Mouse (Mus musculus): ENCODE measurements around the gene Trp53inp2. TPM values are rescaled to one million over a fixed set of nuclear protein-coding genes. Genes with fewer than 3 reads are reported as not detected.

Trp53inp2 gene
- 100 to 1,000 TPM; 574 to 575 TPM for total RNA-seq (2021)

DNA sequence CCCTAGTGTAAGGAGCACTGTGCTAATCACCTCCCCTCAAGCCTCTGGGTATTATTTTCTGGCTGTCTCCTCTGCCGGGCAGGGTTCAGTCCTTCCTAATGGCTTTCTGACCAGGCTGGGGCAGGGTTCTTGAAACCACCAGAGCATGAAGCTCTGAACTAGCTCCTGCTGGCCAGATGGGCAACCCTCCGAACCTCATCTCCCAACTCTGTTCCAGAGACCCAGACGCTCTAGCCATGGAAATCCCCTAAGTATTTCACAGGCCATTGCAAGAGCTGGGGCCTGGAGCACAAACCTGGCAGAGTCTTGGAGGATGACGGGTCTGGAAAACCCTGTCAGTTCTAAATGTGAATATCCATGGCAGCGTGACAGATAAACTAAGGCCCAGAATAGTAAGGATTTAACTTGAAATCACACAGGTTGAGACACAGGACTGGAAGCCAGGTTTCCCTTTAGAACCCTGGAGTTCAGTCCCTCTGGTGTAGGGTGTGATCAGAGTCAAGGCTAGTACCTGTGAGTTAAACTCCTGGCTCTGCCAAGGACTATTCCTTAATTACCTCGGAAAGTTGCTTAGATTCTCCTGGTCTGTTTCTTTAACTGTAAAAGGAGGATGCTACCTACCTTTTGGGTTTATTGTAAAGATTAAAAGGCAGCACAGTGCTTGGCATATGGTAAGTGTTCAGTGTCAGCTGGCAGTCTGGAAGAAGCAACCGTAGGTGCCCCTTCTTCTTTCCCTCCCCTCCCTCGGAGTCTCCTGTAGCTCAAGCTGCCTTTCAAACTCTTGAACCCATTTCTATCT is at the start of gene Trp53inp2:
TSS of gene Trp53inp2 (plus strand) at position 799 of the 799 bp plus-strand sequence.
- peak in 1 of 2 experiments; percentile 18 for DNase-seq
- intact Hi-C loops (cut with DNase I): loop anchor here (1.0 to 10.0 kb wide), 3 partner anchors 23 to 296 kb away; partner anchors contain the start of genes Map1lc3a and Pigu

DNA sequence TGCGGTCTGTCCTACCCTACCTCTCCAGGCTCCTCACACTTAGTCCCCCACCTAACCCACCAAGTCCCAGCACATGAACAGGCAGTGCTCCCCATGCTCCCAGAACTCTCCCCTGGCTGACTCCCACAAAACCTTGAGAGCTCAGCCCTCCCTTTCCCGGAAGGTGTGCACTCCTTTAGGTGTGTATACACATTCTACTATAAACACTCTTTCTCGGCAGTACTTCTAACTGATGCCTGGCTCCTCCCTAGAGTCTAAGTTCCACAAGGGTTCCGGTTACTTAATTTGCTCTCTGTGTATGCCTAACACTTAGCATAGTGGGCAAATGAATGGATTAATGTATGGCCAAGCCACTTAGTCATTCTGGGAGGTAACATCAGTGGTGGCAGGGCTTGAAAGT is 49.5 kb upstream of the Trp53inp2 start:
- intact Hi-C loops (cut with DNase I): no loop called here

DNA sequence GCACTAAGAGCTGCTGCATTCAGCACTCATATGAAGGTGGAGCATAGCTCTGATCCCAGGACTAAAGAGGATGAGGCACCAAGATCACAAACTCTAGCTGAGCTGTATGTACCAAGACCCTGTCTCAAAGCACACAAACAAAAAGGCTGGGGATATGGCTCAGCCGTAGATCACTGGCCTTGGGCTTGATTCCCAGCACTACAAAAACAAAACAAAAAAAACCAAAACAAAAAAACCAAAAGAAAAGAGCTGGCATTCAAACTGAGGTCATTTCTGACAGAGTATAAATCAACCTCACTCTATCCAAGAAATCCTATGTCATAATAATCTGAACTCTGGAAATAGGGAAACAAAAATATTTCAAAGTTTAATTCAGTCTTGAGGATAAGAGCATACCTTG is 47.4 kb upstream of the Trp53inp2 start:
- DNase-seq: no peak
- intact Hi-C loops (cut with DNase I): no loop called here

More for the DNA sequence above, 49.5 kb upstream of the Trp53inp2 start:
- no peak for DNase-seq

DNA sequence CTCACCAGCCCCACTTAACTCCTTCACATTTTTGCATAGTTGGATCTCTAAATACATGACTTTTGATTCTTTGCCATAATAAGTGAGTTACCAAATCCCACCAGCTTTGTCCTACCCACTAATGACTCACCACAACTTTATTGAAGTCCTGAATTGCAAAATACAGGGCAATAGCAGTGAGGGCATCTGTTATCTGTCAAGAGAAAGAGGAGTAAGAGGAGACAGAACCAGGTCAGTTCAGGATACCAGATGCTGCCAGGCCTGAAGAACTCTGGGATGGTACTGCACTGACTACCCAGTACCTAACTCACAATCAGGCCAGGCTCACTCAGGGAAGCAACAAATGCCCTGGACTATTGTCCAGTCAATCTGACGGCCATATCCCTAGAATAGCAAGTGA is 45.6 kb upstream of the Trp53inp2 start:
- no peak for DNase-seq
- intact Hi-C loops (cut with DNase I): no loop called here

DNA sequence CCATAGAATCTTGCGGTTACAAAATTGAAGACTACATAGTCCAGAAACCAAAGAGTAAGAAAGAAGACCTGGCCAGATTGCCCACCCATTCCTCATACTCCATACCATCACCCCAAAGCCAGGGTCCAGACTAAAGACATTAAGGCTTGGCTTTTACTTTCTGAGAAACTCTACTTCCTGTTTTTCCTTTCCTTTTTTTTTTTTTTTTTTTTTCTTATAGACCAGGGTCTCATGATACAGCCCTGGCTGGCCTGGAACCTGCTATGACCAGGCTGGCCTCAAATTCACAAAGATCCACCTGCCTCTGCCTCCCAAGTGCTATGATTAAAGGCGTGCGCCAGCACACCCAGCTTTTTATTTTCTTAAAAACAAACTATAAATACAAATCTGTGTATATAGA is 44.6 kb upstream of the Trp53inp2 start:
- intact Hi-C loops (cut with DNase I): no loop called here
- DNase-seq: no peak

DNA sequence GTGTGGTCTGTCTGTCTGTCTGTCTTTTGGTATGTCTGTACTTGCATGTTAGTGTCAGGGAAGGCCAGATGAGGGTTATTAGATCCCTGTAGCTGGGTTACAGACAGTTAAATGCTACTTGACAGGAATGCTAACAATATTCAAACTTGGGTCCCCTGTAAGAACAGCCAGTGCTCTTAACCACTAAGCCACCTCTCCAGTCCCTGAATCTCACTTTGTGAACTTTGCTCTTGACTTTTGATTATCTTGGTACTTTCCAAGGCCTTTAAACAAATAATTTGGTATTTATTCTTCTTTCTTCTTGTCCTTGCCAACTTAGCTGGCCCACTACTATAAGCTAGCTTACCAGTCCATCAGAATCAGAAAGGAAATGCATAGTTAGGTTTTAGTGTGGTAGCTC is 40.7 kb upstream of the Trp53inp2 start:
- no peak for DNase-seq
- intact Hi-C loops (cut with DNase I): no loop called here

DNA sequence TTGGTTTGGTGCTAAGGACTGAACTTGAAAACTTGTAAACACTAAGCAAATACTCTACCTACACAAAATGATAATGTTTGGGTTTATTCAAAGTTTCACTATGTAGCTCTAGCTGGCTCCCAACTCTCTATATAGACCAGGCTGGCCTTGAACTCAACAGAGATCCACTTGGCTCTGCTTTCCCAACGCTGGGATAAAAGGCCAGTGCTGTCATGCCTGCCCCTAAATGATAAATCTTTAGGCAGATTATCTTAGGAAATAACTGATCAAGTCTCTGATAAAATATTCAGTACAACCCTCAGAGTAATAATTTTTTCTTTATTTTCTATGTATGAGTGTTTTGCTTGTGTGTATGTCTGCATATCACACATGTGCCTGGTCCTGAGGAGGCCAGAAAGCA is 34.2 kb upstream of the Trp53inp2 start:
- intact Hi-C loops (cut with DNase I): no loop called here
- no peak for DNase-seq

DNA sequence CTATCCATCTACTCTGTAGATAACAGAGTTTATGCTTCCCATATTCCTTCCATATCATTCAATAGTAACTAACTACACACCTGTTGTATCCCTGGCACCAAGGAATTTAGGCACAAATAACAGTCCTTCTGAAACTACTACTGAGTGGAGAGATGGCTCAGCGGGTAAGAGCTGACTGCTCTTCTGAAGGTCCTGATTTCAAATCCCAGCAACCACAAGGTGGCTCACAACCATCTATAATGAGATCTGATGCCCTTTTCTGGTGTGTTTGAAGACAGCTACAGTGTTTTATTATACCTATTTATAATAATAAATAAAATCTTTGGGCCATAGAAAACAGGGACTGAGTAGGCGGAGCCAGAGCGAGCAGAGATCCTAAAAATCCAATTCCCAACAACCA is 26.5 kb upstream of the Trp53inp2 start:
- DNase-seq: no peak
- intact Hi-C loops (cut with DNase I): no loop called here

DNA sequence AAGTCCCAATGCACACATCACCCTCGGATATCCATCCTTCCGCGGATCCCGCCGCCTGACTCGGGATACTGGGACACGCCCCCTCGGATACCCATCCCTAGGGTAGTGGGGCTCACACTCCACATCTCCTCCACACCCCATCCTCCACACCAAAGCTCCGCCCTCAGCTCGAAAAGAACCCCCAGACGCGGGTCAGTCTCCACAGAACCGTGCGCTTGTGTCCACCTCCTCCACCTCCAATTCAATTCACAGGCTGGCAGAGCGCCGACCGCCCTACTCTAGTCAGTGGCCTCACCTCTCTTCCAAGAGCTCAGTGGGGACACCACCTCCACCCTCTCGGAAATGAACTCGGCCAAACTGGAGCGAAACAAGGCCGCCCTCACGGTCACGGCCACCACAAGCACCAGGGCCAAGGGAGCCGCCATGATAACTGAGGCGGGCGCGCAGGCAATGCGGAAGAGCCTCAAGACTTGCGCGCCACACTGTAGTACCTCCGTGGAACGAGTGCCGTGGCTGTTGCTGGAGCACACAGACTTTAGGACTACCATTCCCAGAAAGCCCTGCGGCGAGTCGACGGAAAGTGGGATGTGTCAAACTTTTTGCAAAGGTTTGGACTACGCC is 23.8 kb upstream of the Trp53inp2 start, which contains the start of gene Pigu:
TSS of gene Pigu (minus strand) at position 460 of the 621 bp plus-strand sequence.
- DNase-seq: peak; percentile 95 to 96
- intact Hi-C loops (cut with DNase I): loop anchor here (1.0 kb wide), 1 partner anchor 24 kb away; the partner anchor contains the start of gene Trp53inp2

DNA sequence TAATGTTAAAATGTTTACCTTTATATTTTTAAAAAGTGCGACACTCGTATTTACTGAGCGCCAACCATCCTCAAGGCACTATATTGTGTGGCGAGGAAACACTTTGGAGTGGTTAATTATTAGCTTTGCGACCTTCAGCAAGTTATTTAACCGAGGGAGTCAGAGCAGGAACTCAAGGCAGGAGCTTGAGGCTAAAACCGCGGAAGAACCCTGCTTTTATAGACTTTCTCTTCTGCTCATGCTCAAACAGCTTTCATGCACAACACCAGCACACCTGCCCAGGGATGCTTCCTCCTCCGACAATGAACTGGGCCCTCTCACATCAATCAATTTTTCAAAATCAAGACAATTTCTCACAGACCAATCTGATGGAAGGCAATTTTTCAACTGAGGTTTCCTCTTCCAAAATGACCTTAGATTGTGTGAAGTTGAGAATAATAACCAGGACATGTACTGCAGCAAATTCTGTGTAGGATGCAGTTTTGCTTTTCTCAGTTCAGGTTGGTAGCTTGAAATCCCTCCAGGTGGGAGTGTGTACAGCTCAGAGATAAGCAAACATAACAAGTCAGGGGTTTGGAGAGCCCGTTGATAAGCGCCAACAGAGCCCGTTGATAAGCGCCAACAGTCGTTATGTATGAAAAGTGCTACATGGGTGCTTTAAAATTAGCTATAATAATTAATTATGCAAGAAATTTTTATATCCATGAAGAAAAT is 23.0 kb upstream of the Trp53inp2 start:
- intact Hi-C loops (cut with DNase I): loop anchor here (1.0 kb wide), 1 partner anchor 23 kb away; the partner anchor contains the start of gene Trp53inp2
- DNase-seq: peak in 1 of 2 experiments; percentile 28

DNA sequence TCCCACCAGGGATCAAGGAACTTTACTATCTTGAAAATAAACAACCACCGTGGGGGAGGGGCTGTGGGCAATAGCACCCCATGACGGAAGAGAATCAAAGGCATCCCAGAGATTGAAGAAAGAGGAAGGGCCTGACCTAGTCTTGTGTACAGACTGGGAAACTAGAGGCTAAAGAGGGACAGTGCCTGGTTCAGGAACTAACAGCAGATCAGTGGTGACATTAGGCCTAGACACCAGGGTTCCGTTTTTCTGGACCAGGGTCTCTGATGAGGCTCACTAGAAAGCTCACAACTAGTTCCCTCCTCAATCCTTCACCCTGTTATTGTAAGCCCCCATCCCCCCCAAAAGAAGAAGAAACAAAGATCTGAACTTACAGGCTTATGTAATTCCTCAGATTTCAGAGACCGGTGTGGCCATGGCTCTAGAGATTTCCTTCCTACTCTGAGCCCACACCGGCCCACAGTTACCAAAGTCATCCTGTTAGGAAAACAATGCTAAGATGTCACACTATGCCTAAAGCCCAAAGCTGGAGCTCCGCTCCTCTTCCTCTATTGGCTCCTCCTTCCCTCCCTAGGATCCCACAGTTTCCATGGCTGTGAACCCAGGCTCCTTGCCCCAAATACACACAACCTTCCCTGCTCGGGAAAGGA is 13.1 kb upstream of the Trp53inp2 start:
- DNase-seq: no peak
- intact Hi-C loops (cut with DNase I): no loop called here

DNA sequence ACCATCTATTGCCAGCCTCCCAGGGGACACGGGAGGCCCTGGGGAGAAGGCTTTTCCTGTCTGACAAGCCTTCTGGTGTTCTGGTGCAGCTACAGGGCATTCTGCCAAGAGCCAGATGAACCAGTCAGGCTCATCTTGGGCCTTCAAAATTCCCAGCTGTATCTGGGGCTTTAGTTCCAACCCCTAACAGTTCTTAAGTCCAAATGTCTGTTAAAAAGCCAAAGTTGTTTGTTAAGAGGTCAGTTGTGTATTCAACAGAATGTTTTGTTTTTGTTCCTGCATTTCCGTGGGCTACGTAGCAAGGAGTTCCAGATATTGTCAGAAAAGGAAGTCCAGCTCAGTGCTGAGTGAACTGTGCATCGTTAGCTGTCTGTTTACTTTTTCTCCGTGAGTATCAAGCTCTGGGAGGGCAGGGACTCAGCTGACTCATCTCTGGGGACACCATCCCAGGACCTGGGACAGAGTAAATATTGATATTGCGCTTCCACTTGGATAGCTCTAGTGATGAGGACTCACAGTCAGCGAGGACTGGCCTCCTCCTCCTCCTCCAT is 11.5 kb upstream of the Trp53inp2 start:
- peak; percentile 73 to 80 for DNase-seq
- intact Hi-C loops (cut with DNase I): no loop called here

DNA sequence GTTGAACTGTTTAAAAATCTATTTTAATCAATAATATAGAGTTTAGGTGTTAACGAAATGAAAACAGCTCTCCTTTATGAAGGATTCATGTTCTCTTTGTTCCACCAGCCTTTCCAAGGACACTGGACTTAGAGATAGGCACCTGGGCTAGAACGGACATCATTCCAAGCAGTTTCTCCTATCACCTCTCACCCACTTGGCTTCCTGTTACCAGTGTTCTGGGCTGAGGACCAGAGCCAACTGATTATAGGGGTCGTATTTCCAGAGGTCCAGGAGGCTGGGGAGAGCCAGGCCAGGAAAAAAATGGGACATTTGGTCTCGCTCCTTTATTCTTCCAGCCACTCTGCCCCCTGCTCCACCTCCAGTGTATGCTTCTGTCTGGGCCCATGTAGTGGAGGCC is 8.4 kb upstream of the Trp53inp2 start:
- DNase-seq: peak; percentile 66 to 76
- intact Hi-C loops (cut with DNase I): no loop called here

DNA sequence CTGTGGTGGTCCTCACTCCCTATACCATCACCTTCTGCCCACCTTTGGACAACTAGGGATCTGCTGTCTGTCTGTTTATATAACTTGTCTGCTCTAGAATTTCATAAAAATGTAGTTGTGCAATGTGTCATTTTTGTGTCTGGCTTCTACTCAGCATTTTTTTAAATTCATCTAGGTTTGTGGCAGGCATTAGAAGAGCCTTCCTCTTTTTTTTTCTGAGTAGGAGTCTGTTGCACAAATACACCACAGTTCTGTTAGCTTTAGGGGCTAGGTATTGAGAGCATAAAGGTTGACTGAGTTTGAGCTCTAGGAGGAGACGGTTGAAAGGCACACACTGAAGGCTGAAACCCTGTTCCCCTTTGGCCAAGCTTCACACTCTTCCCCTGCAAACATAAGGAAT is 7.6 kb upstream of the Trp53inp2 start:
- intact Hi-C loops (cut with DNase I): no loop called here
- DNase-seq: no peak

DNA sequence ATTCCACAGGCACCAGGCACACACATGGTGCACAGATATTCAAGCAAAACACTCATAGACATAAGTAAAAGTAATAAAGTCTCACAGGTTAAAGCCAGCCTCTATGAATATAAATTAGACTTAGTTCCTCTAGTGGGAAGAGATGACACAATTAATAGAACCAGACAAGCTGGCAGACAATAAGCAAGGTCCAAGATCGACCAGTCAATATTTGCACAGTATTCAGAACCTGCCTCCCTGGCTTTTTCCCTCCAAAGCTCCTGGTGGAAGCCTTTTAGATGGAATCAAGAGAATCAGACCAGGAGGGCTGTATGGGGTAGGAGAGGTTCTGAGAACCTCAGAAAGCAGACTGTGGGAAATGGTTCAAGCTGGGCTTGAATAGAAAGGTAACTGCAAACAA is 7.0 kb upstream of the Trp53inp2 start:
- intact Hi-C loops (cut with DNase I): no loop called here

DNA sequence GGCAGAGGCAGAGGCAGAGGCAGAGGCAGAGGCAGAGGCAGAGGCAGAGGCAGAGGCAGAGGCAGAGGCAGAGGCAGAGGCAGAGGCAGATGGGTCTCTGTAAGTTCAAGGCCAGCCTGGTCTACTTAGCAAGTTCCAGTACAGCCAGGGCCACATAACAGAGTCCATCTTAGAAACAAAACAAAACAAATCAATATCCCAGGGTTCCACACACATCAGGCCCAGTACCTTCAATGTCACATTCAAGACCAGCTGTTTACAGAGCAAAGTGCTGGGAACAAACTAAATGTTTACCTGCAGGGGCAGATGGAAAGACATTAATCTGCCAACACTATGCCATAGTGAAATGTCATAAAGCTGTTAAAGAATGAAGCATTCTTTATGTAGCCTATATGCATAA is 6.3 kb upstream of the Trp53inp2 start:
- intact Hi-C loops (cut with DNase I): no loop called here
- no peak for DNase-seq

More for the DNA sequence above, 7.0 kb upstream of the Trp53inp2 start:
- DNase-seq: no peak

DNA sequence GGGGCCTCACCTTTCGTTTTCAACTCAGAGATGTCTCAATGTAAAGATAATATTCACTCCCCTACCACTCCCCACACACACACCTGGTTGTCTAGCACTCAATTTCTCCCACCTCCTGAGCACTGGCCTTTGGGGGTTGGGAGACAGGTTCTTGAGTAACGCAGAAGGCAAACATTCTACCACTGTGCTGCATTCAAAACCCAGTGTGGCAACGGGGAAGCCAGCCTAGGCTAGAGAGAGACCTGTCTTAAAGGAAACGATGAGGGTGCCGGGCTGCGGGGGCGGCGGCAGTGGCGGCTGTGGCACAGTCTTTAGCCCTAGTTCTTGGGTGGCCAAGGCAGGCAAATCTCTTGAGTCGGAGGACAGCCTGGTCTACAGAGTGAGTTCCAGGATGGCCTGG is 4.7 kb upstream of the Trp53inp2 start:
- no peak for DNase-seq
- intact Hi-C loops (cut with DNase I): no loop called here

DNA sequence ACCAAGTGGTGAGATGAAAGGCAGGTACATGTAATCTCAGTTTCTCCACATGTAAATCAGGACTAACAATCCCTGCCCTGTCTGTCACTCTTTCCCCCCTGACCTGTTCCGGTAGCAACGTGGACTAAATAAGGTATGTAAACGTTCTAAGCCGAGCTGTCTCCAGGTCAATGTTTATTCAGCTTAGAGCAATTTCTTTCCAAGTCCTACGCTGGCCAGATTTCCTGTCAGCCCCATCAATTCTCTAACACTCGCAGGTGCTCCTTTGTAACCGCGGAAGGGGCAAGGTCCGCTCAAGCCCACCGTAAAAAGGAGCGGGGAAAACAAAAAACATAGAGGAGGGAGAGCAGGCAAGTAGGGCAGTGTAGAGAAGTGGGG is 190 bp downstream of the Trp53inp2 start:
- intact Hi-C loops (cut with DNase I): loop anchor here (1.0 to 10.0 kb wide), 3 partner anchors 24 to 296 kb away; partner anchors contain the start of genes Map1lc3a and Pigu
- no peak for DNase-seq

DNA sequence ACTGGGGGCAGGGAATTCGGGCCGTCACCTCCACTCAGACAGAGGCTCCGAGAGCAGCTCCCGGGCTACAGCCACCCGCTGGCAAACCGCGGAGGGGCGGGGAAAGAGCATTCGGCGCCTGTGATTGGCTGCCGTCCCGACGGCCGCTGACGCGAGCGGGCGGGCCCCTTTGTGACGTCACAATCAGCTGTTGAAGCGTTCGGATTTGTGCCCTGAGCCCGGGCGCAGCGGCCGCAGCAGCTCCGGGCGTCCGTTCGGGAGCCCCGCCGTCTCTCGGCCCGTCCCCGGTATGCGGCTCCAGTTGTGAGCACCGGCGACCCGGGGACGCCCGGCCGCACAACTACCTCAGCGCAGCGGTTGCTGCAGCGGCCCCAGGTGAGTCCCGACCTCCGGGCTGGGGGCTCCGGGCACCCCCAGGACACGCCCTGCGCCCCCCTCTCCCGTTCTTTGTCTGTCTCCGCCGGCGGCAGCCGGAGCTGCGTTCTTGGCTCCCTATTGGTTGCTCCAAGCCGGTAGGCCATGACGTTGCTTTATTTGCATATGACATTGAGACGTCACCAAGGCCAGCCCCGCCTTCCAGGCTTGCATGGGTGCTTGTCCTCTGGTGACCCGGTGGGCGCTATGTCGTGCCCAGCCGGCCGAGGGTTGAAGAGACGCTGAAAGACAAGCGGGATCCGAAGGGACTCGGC is 928 bp downstream of the Trp53inp2 start:
- intact Hi-C loops (cut with DNase I): loop anchor here (1.0 to 10.0 kb wide), 3 partner anchors 24 to 297 kb away; partner anchors contain the start of genes Map1lc3a and Pigu
- peak; percentile 99 for DNase-seq

DNA sequence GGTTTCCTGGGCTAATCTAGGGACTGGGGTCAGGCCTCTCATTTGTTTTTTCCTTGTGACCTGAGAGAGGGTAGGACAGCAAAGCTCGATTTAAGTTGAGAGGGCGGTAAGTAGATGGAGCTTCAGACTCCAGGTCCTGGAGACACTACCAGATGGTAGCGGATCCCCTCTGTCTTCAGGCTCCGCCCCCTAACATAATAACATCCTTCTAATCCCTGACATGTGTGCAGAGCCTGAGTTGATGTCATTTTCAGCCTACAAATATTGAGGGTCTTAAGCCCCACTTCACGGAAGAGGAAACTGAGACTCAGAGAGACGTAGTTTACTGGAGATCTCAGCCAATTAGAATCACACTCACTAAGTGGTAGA is 1.5 kb downstream of the Trp53inp2 start:
- no peak for DNase-seq
- intact Hi-C loops (cut with DNase I): loop anchor here (5.0 to 10.0 kb wide), 2 partner anchors 105 to 298 kb away; partner anchors contain the start of gene Map1lc3a
